Mouse (Mus musculus) telencephalon, adult 2 months (tissue): ENCODE data around the gene Anp32e.
"Not testable (repeated sequence)": the region's sequence is repeated elsewhere in the genome, so short reads cannot be mapped to it uniquely, and the experiment has no call there.

Experiments
- DNase-seq: peaks from one replicate; pipeline ENCODE4 v3.0.0-alpha.2; 2011; ENCODE audit warnings: low read depth, low spot score

Gene Anp32e

GRCm38 (mm10) chr3:95928658-95929503 is at the start of gene Anp32e:
Gene Anp32e, plus strand, starts transcription at chr3:95929246.
- peak; percentile 99 for DNase-seq

- DNase-seq: peak; percentile 99
Observed at GRCm38 (mm10) chr3:95881979-95882815, 46.8 kb upstream of the Anp32e start, which contains the start of gene Ciart. Gene Ciart, minus strand, starts transcription at chr3:95882251.

GRCm38 (mm10) chr3:95882816-95883425 is 46.1 kb upstream of the Anp32e start:
- no peak for DNase-seq

GRCm38 (mm10) chr3:95884400-95884799 is 44.6 kb upstream of the Anp32e start:
- DNase-seq: no peak

GRCm38 (mm10) chr3:95887596-95887995 is 41.5 kb upstream of the Anp32e start:
- DNase-seq: no peak

GRCm38 (mm10) chr3:95889664-95890063 is 39.4 kb upstream of the Anp32e start:
- DNase-seq: no peak

- DNase-seq: no peak
Observed at GRCm38 (mm10) chr3:95891211-95892065, 37.6 kb upstream of the Anp32e start, which contains the start of gene BC028528. Gene BC028528, minus strand, starts transcription at chr3:95892005.

GRCm38 (mm10) chr3:95892066-95893052 is 36.7 kb upstream of the Anp32e start:
- DNase-seq: no peak

GRCm38 (mm10) chr3:95893126-95893525 is 35.9 kb upstream of the Anp32e start:
- no peak for DNase-seq

- peak; percentile 99 for DNase-seq
Observed at GRCm38 (mm10) chr3:95893606-95894316, 35.3 kb upstream of the Anp32e start, which contains the start of gene Aph1a. Gene Aph1a, plus strand, starts transcription at chr3:95893969.

- DNase-seq: no peak
Observed at GRCm38 (mm10) chr3:95894317-95895160, 34.5 kb upstream of the Anp32e start.

GRCm38 (mm10) chr3:95895501-95895900 is 33.5 kb upstream of the Anp32e start:
- not testable (repeated sequence) for DNase-seq

GRCm38 (mm10) chr3:95899800-95900524 is 29.1 kb upstream of the Anp32e start:
- DNase-seq: no peak

- no peak for DNase-seq
Observed at GRCm38 (mm10) chr3:95901616-95902372, 27.3 kb upstream of the Anp32e start.

- no peak for DNase-seq
Observed at GRCm38 (mm10) chr3:95902373-95902625, 26.7 kb upstream of the Anp32e start.

- no peak for DNase-seq
Observed at GRCm38 (mm10) chr3:95902643-95903042, 26.4 kb upstream of the Anp32e start.
